7 mouse cellular contexts compared by ENCODE assay signal in the genomic region with DNA sequence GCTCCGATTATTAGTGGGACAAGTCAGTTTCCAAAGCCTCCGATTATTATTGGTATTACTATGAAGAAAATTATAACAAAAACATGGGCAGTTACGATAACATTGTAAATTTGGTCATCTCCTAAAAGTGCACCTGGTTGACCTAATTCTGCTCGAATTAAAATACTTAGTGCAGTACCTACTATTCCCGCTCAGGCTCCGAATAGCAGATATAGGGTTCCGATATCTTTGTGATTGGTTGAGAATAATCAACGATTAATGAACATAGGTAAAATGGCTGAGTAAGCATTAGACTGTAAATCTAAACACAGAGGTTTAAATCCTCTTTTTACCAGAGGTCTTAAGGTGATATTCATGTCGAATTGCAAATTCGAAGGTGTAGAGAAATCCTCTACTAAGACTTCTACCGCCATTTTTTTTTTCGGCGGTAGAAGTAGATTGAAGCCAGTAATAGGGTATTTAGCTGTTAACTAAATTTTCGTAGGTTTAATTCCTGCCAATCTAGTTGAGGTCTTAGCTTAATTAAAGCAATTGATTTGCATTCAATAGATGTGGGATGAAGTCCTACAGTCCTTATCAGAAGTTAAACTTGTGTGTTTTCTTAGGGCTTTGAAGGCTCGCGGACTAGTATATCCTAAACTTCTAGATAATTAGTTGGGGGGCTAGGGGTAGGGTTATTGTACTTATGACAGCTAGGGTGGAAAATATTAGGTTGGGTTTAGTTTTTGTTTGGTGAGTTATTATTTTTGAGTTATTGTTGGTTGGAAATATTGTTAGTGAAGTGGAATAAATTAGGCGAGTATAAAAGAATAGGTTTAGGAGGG. TPM values are rescaled to one million over a fixed set of nuclear protein-coding genes. Genes with fewer than 3 reads are reported as not detected.
A peak's percentile ranks its signal among the peaks of the same experiment; 100 is the strongest.
DNase-seq lines count a peak whose midpoint lies in the region; ATAC-seq and TF ChIP-seq lines count a peak whose summit lies in the region.
"Not testable (repeated sequence)": the region's sequence is repeated elsewhere in the genome, so short reads cannot be mapped to it uniquely, and the experiment has no call there.

No protein-coding gene starts in this region.

- 95% methylated on average over 16 of the region's 17 CpGs for WGBS in forebrain, embryonic 11.5 days
- WGBS in heart, embryonic 14.5 days, result 82% methylated on average over 16 of the region's 17 CpGs
- 90% methylated on average over 16 of the region's 17 CpGs for WGBS in limb, embryonic 14.5 days
- 87% methylated on average over 16 of the region's 17 CpGs for WGBS in lung, postnatal 0 days
- WGBS in neural tube, embryonic 11.5 days, result 88% methylated on average over 16 of the region's 17 CpGs

- DNase-seq in R1 (ENCODE audit: low read depth, low spot score), result peak; percentile 89
- DNase-seq in forebrain, embryonic 11.5 days (ENCODE audit: low spot score); limb, embryonic 14.5 days (ENCODE audit: low spot score); lung, postnatal 0 days (ENCODE audit: low spot score); neural tube, embryonic 11.5 days (ENCODE audit: low spot score): not testable (repeated sequence)

- not testable (repeated sequence) for H3K4me2 ChIP-seq in forebrain, embryonic 11.5 days (ENCODE audit: low read depth, low read length, severe bottlenecking); heart, embryonic 14.5 days (ENCODE audit: low read length); limb, embryonic 14.5 days (replicated peaks; ENCODE audit: low read depth, low read length, severe bottlenecking); lung, postnatal 0 days (replicated peaks; ENCODE audit: low read depth, low read length); neural tube, embryonic 11.5 days (ENCODE audit: low read depth)

- TF ChIP-seq POLR2A in limb, embryonic 14.5 days (IDR thresholded peaks at IDR 0.05; ENCODE audit: borderline replicate concordance, extremely low read depth, insufficient read depth, insufficient read length), result not testable (repeated sequence)

- H3K27ac ChIP-seq in forebrain, embryonic 11.5 days (ENCODE audit: low read depth, low read length); heart, embryonic 14.5 days (replicated peaks in 1 of 2; ENCODE audit: control insufficient read depth in 1 of 2, insufficient read depth in 1 of 2, low read depth in 2 of 2, low read length in 2 of 2); limb, embryonic 14.5 days (replicated peaks; ENCODE audit: low read depth, low read length); lung, postnatal 0 days (ENCODE audit: low read length); neural tube, embryonic 11.5 days (ENCODE audit: low read depth, low read length): not testable (repeated sequence)

- peak; percentile 93 for ATAC-seq in forebrain, embryonic 11.5 days (replicated peaks; ENCODE audit: low FRiP score)
- peak; percentile 89 for ATAC-seq in heart, embryonic 14.5 days (ENCODE audit: insufficient number of reproducible peaks, insufficient read depth, low FRiP score, low read depth)
- peak; percentile 68 for ATAC-seq in inflammation-experienced regulatory T-cells, adult 6 months
- ATAC-seq in limb, embryonic 14.5 days (ENCODE audit: low FRiP score, low read depth), result peak; percentile 89
- peak; percentile 81 for ATAC-seq in lung, postnatal 0 days
- ATAC-seq in neural tube, embryonic 11.5 days (ENCODE audit: insufficient read depth, low FRiP score, low TSS enrichment), result peak; percentile 92

- not testable (repeated sequence) for H3K9me3 ChIP-seq in forebrain, embryonic 11.5 days (ENCODE audit: control insufficient read depth, low read length); heart, embryonic 14.5 days (ENCODE audit: control insufficient read depth, low read length); limb, embryonic 14.5 days (ENCODE audit: control insufficient read depth, low read length); lung, postnatal 0 days (ENCODE audit: low read length); neural tube, embryonic 11.5 days (ENCODE audit: control insufficient read depth, low read length)

- not testable (repeated sequence) for H3K36me3 ChIP-seq in forebrain, embryonic 11.5 days (ENCODE audit: control insufficient read depth, insufficient read depth, low read length); heart, embryonic 14.5 days (ENCODE audit: control insufficient read depth, insufficient read depth, low read length); limb, embryonic 14.5 days (ENCODE audit: control insufficient read depth, insufficient read depth, low read length); lung, postnatal 0 days (ENCODE audit: insufficient read depth, low read length); neural tube, embryonic 11.5 days (ENCODE audit: control insufficient read depth, insufficient read depth, low read length)

- not testable (repeated sequence) for H3K27me3 ChIP-seq in forebrain, embryonic 11.5 days (ENCODE audit: control insufficient read depth, insufficient read depth, low read length); heart, embryonic 14.5 days (ENCODE audit: control insufficient read depth, insufficient read depth, low read length); limb, embryonic 14.5 days (ENCODE audit: control insufficient read depth, insufficient read depth, low read length); lung, postnatal 0 days (replicated peaks; ENCODE audit: insufficient read depth, low read length); neural tube, embryonic 11.5 days (ENCODE audit: control insufficient read depth, insufficient read depth, low read length)

- not testable (repeated sequence) for TF ChIP-seq EP300 in lung, postnatal 0 days (IDR thresholded peaks at IDR 0.05)

- H3K9ac ChIP-seq in forebrain, embryonic 11.5 days (ENCODE audit: low read length); heart, embryonic 14.5 days (ENCODE audit: low read length); limb, embryonic 14.5 days (ENCODE audit: low read depth, low read length, severe bottlenecking); lung, postnatal 0 days (replicated peaks; ENCODE audit: low read depth); neural tube, embryonic 11.5 days (ENCODE audit: low read length): not testable (repeated sequence)

- H3K4me3 ChIP-seq in forebrain, embryonic 11.5 days (ENCODE audit: low read depth, low read length); heart, embryonic 14.5 days (ENCODE audit: control insufficient read depth in 1 of 2, insufficient read depth in 1 of 2, low read depth in 1 of 2, low read length in 2 of 2); limb, embryonic 14.5 days (replicated peaks; ENCODE audit: low read length); lung, postnatal 0 days (ENCODE audit: low read depth, low read length); neural tube, embryonic 11.5 days (ENCODE audit: low read depth, low read length): not testable (repeated sequence)

- not testable (repeated sequence) for H3K4me1 ChIP-seq in forebrain, embryonic 11.5 days (replicated peaks; ENCODE audit: control insufficient read depth, insufficient read depth, low read length); heart, embryonic 14.5 days (ENCODE audit: control insufficient read depth in 2 of 2, insufficient read depth in 2 of 2, low read length in 2 of 2); limb, embryonic 14.5 days (ENCODE audit: control insufficient read depth, insufficient read depth, low read length); lung, postnatal 0 days (ENCODE audit: insufficient read depth, low read depth, low read length); neural tube, embryonic 11.5 days (ENCODE audit: control insufficient read depth, insufficient read depth, low read length)

- not testable (repeated sequence) for TF ChIP-seq CTCF in lung, postnatal 0 days (IDR thresholded peaks at IDR 0.05)

RNA-seq across cellular contexts. Expression of a gene that starts 32.4 kb away (rescaled TPM):
- polyA plus RNA-seq in forebrain, embryonic 11.5 days (2014; fragmentation: Nextera tagmentation; extraction: Ambion mirVana), result 29.6 and 29.9 TPM in 2 replicates
- 0.11 and 0.68 TPM in 2 replicates for polyA plus RNA-seq in heart, embryonic 14.5 days (2014; fragmentation: Nextera tagmentation; extraction: Ambion mirVana)
- polyA plus RNA-seq in inflammation-experienced regulatory T-cells, adult 6 months (2017; shearing (Covaris generic)), result under 1 TPM in 1 of 3 experiments, not detected in 2; 0.08 TPM
- 0.13 and 0.38 TPM in 2 replicates for polyA plus RNA-seq in limb, embryonic 14.5 days (2012; rRNA removed)
- 0.08 and 0.10 TPM in 2 replicates for polyA plus RNA-seq in limb, embryonic 14.5 days (2014; fragmentation: Nextera tagmentation; extraction: Ambion mirVana)
- polyA plus RNA-seq in lung, postnatal 0 days (2015; fragmentation: Nextera tagmentation; extraction: Ambion mirVana), result 0.02 TPM in 1 of 2 replicates, not detected in the other
- polyA plus RNA-seq in neural tube, embryonic 11.5 days (2014; fragmentation: Nextera tagmentation; extraction: Ambion mirVana), result 9.5 and 11.0 TPM in 2 replicates
